Mouse (Mus musculus) liver, embryonic 14.5 days (tissue): ENCODE measurements around the gene Slfn1. TPM values are rescaled to one million over a fixed set of nuclear protein-coding genes. Genes with fewer than 3 reads are reported as not detected.

Experiments
- polyA plus RNA-seq, 2 experiments: library from polyadenylated mRNA; depleted of rRNA in 1 of 2; stranded (reverse) in 1 of 2; unstranded in 1 of 2; fragments of >200 nt; fragmentation: Nextera tagmentation in 1 of 2; extraction: Ambion mirVana in 1 of 2; gene quantifications; 2 replicates each; pipeline versions ENCODE4 v1.2.1 to v1.2.3; 2012 to 2014

The Slfn1 gene
- polyA plus RNA-seq, 2 experiments, result 0.21 to 0.28 TPM

Other genes starting within 250 kb of the Slfn1 start
- 12.6 and 12.9 TPM in 2 replicates for gene Rffl, start 245.6 kb upstream of the Slfn1 start, polyA plus RNA-seq (2012; rRNA removed)
- 19.0 and 20.6 TPM in 2 replicates for gene Rffl, start 245.6 kb upstream of the Slfn1 start, polyA plus RNA-seq (2014; fragmentation: Nextera tagmentation; extraction: Ambion mirVana)
- gene Rad51d, start 226.2 kb upstream of the Slfn1 start, polyA plus RNA-seq (2012; rRNA removed), result 2.8 and 3.5 TPM in 2 replicates
- gene Rad51d, start 226.2 kb upstream of the Slfn1 start, polyA plus RNA-seq (2014; fragmentation: Nextera tagmentation; extraction: Ambion mirVana), result 5.8 and 6.8 TPM in 2 replicates
- 0.07 and 0.09 TPM in 2 replicates for gene Fndc8, start 224.7 kb upstream of the Slfn1 start, polyA plus RNA-seq (2012; rRNA removed)
- 0.04 and 0.18 TPM in 2 replicates for gene Fndc8, start 224.7 kb upstream of the Slfn1 start, polyA plus RNA-seq (2014; fragmentation: Nextera tagmentation; extraction: Ambion mirVana)
- gene Nle1, start 208.4 kb upstream of the Slfn1 start, polyA plus RNA-seq (2012; rRNA removed), result 26.1 and 27.2 TPM in 2 replicates
- gene Nle1, start 208.4 kb upstream of the Slfn1 start, polyA plus RNA-seq (2014; fragmentation: Nextera tagmentation; extraction: Ambion mirVana), result 11.9 and 13.8 TPM in 2 replicates
- 0.21 and 0.45 TPM in 2 replicates for gene Unc45b, start 206.3 kb upstream of the Slfn1 start, polyA plus RNA-seq (2012; rRNA removed)
- 0.57 and 0.95 TPM in 2 replicates for gene Unc45b, start 206.3 kb upstream of the Slfn1 start, polyA plus RNA-seq (2014; fragmentation: Nextera tagmentation; extraction: Ambion mirVana)
- gene Slfn5, start 165.5 kb upstream of the Slfn1 start, polyA plus RNA-seq (2012; rRNA removed), result 0.31 and 0.54 TPM in 2 replicates
- gene Slfn5, start 165.5 kb upstream of the Slfn1 start, polyA plus RNA-seq (2014; fragmentation: Nextera tagmentation; extraction: Ambion mirVana), result 0.81 and 0.84 TPM in 2 replicates
- gene Slfn9, start 125.0 kb upstream of the Slfn1 start, polyA plus RNA-seq (2012; rRNA removed), result 1.8 and 3.8 TPM in 2 replicates
- 5.6 and 5.7 TPM in 2 replicates for gene Slfn9, start 125.0 kb upstream of the Slfn1 start, polyA plus RNA-seq (2014; fragmentation: Nextera tagmentation; extraction: Ambion mirVana)
- gene Slfn8, start 96.0 kb upstream of the Slfn1 start, polyA plus RNA-seq (2012; rRNA removed), result 0.09 and 0.18 TPM in 2 replicates
- gene Slfn8, start 96.0 kb upstream of the Slfn1 start, polyA plus RNA-seq (2014; fragmentation: Nextera tagmentation; extraction: Ambion mirVana), result 0.22 and 0.37 TPM in 2 replicates
- gene Slfn2, start 51.7 kb upstream of the Slfn1 start, polyA plus RNA-seq (2012; rRNA removed), result 2.4 and 3.6 TPM in 2 replicates
- gene Slfn2, start 51.7 kb upstream of the Slfn1 start, polyA plus RNA-seq (2014; fragmentation: Nextera tagmentation; extraction: Ambion mirVana), result 7.4 and 8.8 TPM in 2 replicates
- gene Slfn4, start 58.3 kb downstream of the Slfn1 start, polyA plus RNA-seq (2012; rRNA removed), result 0.21 and 0.37 TPM in 2 replicates
- 0.10 and 0.25 TPM in 2 replicates for gene Slfn4, start 58.3 kb downstream of the Slfn1 start, polyA plus RNA-seq (2014; fragmentation: Nextera tagmentation; extraction: Ambion mirVana)
- gene Slfn3, start 74.5 kb downstream of the Slfn1 start, polyA plus RNA-seq (2012; rRNA removed), result 1.3 and 2.6 TPM in 2 replicates
- gene Slfn3, start 74.5 kb downstream of the Slfn1 start, polyA plus RNA-seq (2014; fragmentation: Nextera tagmentation; extraction: Ambion mirVana), result 2.4 and 2.7 TPM in 2 replicates
- gene Slfn14, start 169.9 kb downstream of the Slfn1 start, polyA plus RNA-seq (2012; rRNA removed), result 11.4 and 15.4 TPM in 2 replicates
- gene Slfn14, start 169.9 kb downstream of the Slfn1 start, polyA plus RNA-seq (2014; fragmentation: Nextera tagmentation; extraction: Ambion mirVana), result 29.3 and 30.4 TPM in 2 replicates
- gene Ap2b1, start 182.2 kb downstream of the Slfn1 start, polyA plus RNA-seq (2012; rRNA removed), result 10.5 and 11.7 TPM in 2 replicates
- gene Ap2b1, start 182.2 kb downstream of the Slfn1 start, polyA plus RNA-seq (2014; fragmentation: Nextera tagmentation; extraction: Ambion mirVana), result 20.9 and 22.3 TPM in 2 replicates
- gene Pex12, start 185.7 kb downstream of the Slfn1 start, polyA plus RNA-seq (2012; rRNA removed), result 3.1 and 3.4 TPM in 2 replicates
- gene Pex12, start 185.7 kb downstream of the Slfn1 start, polyA plus RNA-seq (2014; fragmentation: Nextera tagmentation; extraction: Ambion mirVana), result 4.2 and 4.8 TPM in 2 replicates